Mouse (Mus musculus) erythroblast, embryonic 14.5 days (primary cell): Measurements from ENCODE around the gene Eprs.

Experiments used
- GATA1 ChIP-seq: IDR thresholded peaks from 2 replicates; pipeline ENCODE4 v1.6.1; 2012; ENCODE audit warnings: low read length, inconsistent platforms, mixed read lengths
- TAL1 ChIP-seq: IDR thresholded peaks from 3 replicates; pipeline ENCODE4 v1.6.1; 2012; ENCODE audit warnings: low read length, inconsistent platforms, mixed read lengths

DNA sequence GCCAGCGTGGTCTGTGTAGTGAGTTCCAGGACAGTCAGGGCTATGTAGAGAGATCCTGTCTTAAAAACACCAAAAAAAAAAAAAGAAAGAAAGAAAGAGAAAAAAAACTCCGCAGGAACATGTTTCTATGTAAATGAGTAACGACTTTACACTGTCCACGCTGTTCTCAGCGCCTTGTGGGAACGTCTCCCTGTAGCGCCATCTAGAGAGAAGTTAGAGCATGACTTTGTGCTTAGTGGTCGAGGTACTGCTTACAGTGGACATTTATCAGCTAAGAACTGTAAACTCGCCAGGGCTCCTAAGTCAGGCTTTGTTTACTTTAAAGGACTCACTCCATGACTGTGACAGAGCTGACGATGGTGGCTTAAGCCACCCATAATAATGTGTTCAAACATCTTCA is 16.7 kb upstream of the Eprs start:
- TF ChIP-seq TAL1 (no peak), GATA1 (no peak)
